Mouse (Mus musculus): ENCODE measurements at regions not wholly inside any gene's neighbourhood (a gene's known extent, or its start where the extent isn't known, plus 50 kb on each side); places are given as distances from the start of the nearest gene placed in this dataset.

DNA sequence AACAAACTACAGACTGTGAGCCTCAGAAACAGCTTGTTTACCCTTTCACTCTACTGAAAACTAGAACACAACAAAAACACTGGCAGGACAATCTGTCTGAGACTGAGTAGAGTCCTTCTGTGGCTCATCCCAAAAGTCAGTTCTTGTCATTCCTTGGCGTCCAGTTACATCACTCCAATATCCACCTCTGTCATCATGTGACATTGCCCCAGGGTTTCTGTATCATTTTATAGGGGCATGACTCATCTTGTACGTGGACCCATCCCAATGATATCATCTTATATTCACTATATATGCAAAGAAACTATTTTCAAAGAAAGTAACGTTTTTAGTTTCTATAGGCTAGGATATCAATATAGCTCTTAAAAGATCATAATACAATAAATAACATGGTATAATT lies 152.3 kb downstream of the Dkk2 start:
- no peak for ATAC-seq (ENCODE audit: low FRiP score, low read depth)
- WGBS = 77% methylated on average over 3 of the region's 3 CpGs
- H3K9ac ChIP-seq = no peak overlapping the region
- H3K27me3 ChIP-seq = no peaks in the 10 kb centered on the region
- H3K4me2 ChIP-seq = no peak overlapping the region
- H3K4me1 ChIP-seq (replicated peaks) = no peaks in the 10 kb centered on the region
- no peaks in the 10 kb centered on the region for H3K36me3 ChIP-seq
- H3K9me3 ChIP-seq = no peaks in the 10 kb centered on the region
- no peak overlapping the region for H3K4me3 ChIP-seq
- H3K27ac ChIP-seq (replicated peaks) = no peak overlapping the region

DNA sequence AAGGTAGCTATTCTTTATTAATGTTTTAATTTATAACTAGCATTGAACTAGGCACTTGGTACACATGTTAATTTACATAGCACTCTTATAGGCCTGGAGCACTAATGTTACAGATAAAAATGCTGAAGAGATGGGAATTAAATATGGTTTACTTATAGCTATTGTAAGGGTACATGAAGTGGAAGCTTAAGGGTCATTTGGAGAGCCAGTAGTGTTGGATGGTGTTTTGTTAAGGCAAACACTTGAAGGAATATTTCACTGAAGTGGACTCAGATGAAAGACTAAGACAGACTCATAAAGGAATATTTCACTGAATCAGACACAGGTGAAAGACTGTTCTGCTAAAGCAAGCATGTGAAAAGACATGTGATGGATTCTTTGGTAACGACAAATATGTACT lies 172.7 kb downstream of the Dkk2 start:
- no peaks in the 10 kb centered on the region for H3K27me3 ChIP-seq
- no peak overlapping the region for H3K4me3 ChIP-seq
- WGBS = 85% methylated on average over 1 of the region's 1 CpGs
- no peaks in the 10 kb centered on the region for H3K9me3 ChIP-seq
- no peaks in the 10 kb centered on the region for H3K36me3 ChIP-seq
- no peaks in the 10 kb centered on the region for H3K4me1 ChIP-seq (replicated peaks)
- H3K4me2 ChIP-seq = no peak overlapping the region
- H3K27ac ChIP-seq (replicated peaks) = no peak overlapping the region
- no peak overlapping the region for H3K9ac ChIP-seq
- ATAC-seq (ENCODE audit: low FRiP score, low read depth) = no peak

DNA sequence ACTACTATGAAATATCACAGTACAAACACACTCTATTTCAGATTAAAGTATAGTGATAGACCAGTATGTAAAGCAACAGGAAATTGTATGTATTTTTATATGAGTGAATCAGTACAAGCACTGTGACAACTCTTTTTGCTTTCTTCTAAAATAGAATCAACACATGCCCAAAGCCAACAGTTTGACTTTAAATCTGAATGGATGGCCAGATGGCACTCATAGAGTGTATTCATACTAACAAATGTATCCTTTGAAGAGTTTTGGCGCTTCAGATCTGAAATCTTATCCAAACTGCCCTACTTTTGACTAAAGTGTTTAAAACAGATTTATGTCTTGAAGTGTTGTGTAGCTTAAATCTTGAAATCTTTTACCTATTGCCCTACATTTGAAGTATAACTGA lies 184.5 kb downstream of the Dkk2 start:
- H3K27me3 ChIP-seq = no peaks in the 10 kb centered on the region
- H3K4me1 ChIP-seq (replicated peaks) = no peaks in the 10 kb centered on the region
- no peaks in the 10 kb centered on the region for H3K36me3 ChIP-seq
- H3K4me3 ChIP-seq = no peak overlapping the region
- H3K9ac ChIP-seq = no peak overlapping the region
- H3K27ac ChIP-seq (replicated peaks) = no peak overlapping the region
- 86% methylated on average over 1 of the region's 1 CpGs for WGBS
- ATAC-seq (ENCODE audit: low FRiP score, low read depth) = no peak
- no peaks in the 10 kb centered on the region for H3K9me3 ChIP-seq
- H3K4me2 ChIP-seq = no peak overlapping the region

DNA sequence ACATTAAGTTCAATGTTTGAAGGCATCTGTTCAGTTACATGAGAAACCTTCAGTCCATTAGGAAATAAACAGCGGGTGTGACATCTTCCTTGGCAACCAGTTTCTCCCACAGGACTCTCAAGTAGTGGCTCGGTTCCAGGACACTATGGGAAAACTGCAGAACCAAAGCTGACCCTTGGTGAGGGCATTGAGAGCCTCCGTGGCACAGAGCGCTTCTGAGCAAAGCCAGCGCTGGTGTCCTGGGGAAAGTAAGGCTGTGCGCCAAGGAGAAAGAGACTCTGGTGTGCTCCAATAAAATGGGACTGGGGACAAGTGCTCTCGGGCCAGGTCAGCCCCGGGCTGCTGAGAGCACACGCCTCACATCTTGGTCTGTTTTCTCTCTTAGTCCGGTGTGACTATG lies 189.7 kb downstream of the Dkk2 start:
- no peak overlapping the region for H3K4me2 ChIP-seq

DNA sequence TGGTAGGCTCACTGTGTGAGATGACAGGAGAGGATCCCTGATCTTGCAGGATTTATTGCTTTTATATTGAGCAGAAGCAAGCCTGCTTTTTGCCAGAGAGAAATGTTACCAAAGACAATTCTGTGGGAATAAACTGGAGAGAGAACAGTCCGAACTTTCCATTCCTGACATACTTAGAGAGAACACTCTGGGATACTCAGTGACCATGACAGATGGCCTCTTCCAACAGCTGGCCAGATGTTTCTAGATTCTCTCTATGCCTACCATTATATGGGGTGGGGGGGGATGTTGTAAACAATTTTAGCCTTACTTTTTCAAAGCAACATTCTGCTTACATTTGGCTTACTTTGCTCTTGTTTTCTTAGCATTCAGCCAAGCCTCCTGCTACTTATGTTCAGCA lies 192.7 kb downstream of the Dkk2 start:
- Histone ChIP-seq H3K36me3 (no peaks in the 10 kb centered on the region), H3K9me3 (no peaks in the 10 kb centered on the region), H3K27me3 (no peaks in the 10 kb centered on the region), H3K27ac (replicated peaks) (no peak overlapping the region), H3K9ac (no peak overlapping the region), H3K4me3 (no peak overlapping the region), H3K4me1 (replicated peaks) (no peaks in the 10 kb centered on the region), H3K4me2 (no peak overlapping the region)
- no peak for ATAC-seq (ENCODE audit: low FRiP score, low read depth)
- WGBS = 76% methylated on average over 1 of the region's 1 CpGs

More for the DNA sequence above, 189.7 kb downstream of the Dkk2 start:
- Histone ChIP-seq H3K4me1 (replicated peaks) (no peaks in the 10 kb centered on the region), H3K27ac (replicated peaks) (no peak overlapping the region), H3K9me3 (no peaks in the 10 kb centered on the region), H3K36me3 (no peaks in the 10 kb centered on the region), H3K27me3 (no peaks in the 10 kb centered on the region), H3K9ac (no peak overlapping the region), H3K4me3 (no peak overlapping the region)
- ATAC-seq (ENCODE audit: low FRiP score, low read depth) = peak; percentile 54; the same call in 1 of the 2 replicates
- WGBS = 68% methylated on average over 10 of the region's 10 CpGs

DNA sequence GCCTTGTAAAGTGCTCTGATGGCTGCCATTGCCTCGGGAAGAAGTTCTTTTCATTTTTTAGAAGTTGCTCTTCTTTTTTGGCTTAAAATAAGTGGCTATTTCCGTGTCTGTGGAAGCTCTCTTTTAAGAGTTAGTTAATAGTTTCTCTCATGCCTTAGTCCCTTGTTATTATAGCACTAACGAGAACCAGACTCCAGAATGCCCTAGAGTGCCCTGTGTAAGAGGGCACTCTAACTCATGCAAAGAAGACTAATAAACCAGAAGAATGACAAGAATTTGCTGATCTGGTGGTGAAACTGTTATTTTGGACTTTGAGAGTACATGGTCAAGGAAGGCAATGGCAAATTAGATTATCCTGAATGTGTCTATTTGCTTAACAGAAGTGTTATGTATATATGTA lies 202.6 kb downstream of the Dkk2 start:
- Histone ChIP-seq H3K27ac (replicated peaks) (no peak overlapping the region), H3K4me2 (no peak overlapping the region), H3K9ac (no peak overlapping the region), H3K9me3 (no peaks in the 10 kb centered on the region), H3K36me3 (no peaks in the 10 kb centered on the region), H3K4me1 (replicated peaks) (no peaks in the 10 kb centered on the region), H3K27me3 (no peaks in the 10 kb centered on the region), H3K4me3 (no peak overlapping the region)
- ATAC-seq (ENCODE audit: low FRiP score, low read depth) = no peak
- 78% methylated on average over 3 of the region's 3 CpGs for WGBS

DNA sequence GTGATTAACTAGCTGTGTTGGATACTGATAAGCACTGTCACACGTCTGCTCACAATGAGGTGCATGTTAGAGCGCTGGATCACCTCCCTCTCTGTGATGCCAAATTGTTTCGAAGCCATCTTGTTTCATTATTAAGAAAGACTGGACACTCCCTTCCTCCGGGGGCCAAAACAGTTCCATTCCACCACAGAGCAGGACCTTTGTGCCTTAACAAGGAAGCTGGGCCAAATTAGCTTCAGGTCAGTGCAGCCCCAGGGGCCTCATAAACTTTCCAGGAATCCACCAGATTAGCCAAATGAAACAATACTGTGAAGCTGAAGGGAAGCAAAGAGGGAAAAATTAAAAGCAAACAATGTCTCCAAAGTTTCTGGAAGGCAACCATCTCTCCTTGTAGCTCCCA lies 241.9 kb downstream of the Dkk2 start:
- no peak overlapping the region for H3K9ac ChIP-seq
- WGBS = 85% methylated on average over 4 of the region's 4 CpGs

DNA sequence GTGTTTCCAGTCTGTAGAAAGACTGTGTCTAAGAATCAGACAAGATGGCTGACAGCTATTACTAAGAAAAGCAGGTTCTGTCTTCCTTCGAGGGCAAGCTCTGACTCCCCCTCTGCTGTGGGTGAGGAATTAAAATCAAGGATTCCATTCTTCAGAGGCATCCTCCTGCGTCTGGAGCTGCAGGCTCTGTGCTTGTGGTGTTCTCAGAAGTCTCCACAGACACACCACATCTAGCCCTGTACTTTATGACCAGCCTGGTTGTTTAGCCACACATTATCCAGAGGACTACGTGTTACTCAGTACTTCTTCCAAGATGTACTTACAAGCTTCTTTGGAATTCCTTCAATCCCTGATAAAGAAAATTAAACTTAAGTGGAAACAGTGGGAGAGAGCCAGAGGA lies 258.5 kb downstream of the Dkk2 start:
- no peak overlapping the region for H3K9ac ChIP-seq
- H3K4me1 ChIP-seq (replicated peaks) = no peaks in the 10 kb centered on the region
- no peak for ATAC-seq (ENCODE audit: low FRiP score, low read depth)
- H3K36me3 ChIP-seq = no peaks in the 10 kb centered on the region
- no peak overlapping the region for H3K27ac ChIP-seq (replicated peaks)
- H3K27me3 ChIP-seq = no peaks in the 10 kb centered on the region
- H3K9me3 ChIP-seq = no peaks in the 10 kb centered on the region
- H3K4me3 ChIP-seq = no peak overlapping the region
- WGBS = 57% methylated on average over 3 of the region's 3 CpGs
- H3K4me2 ChIP-seq = no peak overlapping the region

More for the DNA sequence above, 241.9 kb downstream of the Dkk2 start:
- no peak overlapping the region for H3K4me3 ChIP-seq
- no peak for ATAC-seq (ENCODE audit: low FRiP score, low read depth)
- H3K9me3 ChIP-seq = no peaks in the 10 kb centered on the region
- H3K4me1 ChIP-seq (replicated peaks) = no peaks in the 10 kb centered on the region
- H3K27me3 ChIP-seq = no peaks in the 10 kb centered on the region
- H3K36me3 ChIP-seq = no peaks in the 10 kb centered on the region
- no peak overlapping the region for H3K27ac ChIP-seq (replicated peaks)
- no peak overlapping the region for H3K4me2 ChIP-seq

DNA sequence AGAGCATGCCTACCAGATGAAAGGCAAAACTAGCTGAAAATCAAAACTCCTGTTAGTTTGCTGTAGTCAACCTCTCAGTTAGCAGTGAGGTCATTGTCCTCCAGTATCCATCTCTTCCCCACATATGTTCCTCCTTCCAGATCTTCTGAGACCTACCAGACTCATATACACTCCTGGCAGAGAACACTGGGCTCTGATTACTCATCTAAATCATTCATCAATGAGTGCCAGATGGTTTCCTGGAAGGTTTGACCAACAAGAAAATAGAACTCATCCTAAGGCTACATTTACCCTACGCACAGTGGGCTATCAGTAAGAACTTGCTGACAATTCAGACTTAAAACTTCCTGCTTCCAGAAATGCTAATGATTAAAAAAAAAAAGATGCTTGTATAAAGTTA lies 260.8 kb downstream of the Dkk2 start:
- Histone ChIP-seq H3K9me3 (no peaks in the 10 kb centered on the region), H3K4me1 (replicated peaks) (no peaks in the 10 kb centered on the region), H3K4me2 (no peak overlapping the region), H3K27me3 (no peaks in the 10 kb centered on the region), H3K27ac (replicated peaks) (no peak overlapping the region), H3K4me3 (no peak overlapping the region), H3K36me3 (no peaks in the 10 kb centered on the region), H3K9ac (no peak overlapping the region)
- WGBS = 90% methylated on average over 1 of the region's 1 CpGs
- no peak for ATAC-seq (ENCODE audit: low FRiP score, low read depth)

DNA sequence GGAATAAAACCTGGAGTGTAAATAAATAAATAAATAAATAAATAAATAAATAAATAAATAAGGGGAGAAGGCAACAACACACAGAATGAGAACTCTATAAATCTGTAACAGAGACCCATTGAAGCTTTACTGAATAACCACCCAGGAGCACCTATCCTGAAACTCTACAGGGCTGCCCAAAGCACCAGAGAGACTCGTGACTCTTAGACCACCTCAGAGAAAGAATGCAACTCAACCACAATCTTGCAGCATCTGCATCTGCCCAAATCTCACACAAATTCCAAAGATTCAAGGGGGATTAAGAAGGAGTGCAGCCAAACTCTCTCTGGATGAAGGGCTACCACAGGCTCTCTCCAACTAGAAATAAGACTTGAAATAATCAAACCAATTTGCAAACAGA lies 264.5 kb downstream of the Dkk2 start:
- H3K4me2 ChIP-seq = no peak overlapping the region
- no peak overlapping the region for H3K27ac ChIP-seq (replicated peaks)
- no peak for ATAC-seq (ENCODE audit: low FRiP score, low read depth)
- 100% methylated on average over 1 of the region's 1 CpGs for WGBS
- no peak overlapping the region for H3K4me3 ChIP-seq
- no peaks in the 10 kb centered on the region for H3K27me3 ChIP-seq
- H3K36me3 ChIP-seq = no peaks in the 10 kb centered on the region
- H3K9me3 ChIP-seq = no peaks in the 10 kb centered on the region
- no peaks in the 10 kb centered on the region for H3K4me1 ChIP-seq (replicated peaks)
- H3K9ac ChIP-seq = no peak overlapping the region

DNA sequence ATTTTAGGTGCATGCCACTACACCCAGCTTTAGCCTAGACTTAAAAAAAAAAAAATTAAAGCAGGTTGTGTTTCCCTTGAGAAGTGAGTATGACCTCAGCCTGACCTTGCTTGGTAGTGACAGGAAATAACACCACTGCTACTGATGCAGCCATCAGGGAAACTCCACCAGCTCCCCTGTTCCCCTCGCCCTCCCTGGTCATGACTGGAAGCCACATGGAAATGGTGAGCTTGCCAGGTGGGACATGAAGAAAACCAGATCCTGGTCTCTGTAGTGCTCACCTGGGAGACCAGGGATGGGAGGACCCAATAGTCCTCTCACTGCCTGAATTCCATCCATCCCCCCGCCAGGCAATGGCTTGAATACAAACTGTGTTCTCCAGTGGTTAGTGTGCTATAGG lies 268.1 kb downstream of the Dkk2 start:
- H3K9ac ChIP-seq = no peak overlapping the region
- ATAC-seq (ENCODE audit: low FRiP score, low read depth) = no peak
- H3K9me3 ChIP-seq = no peaks in the 10 kb centered on the region
- no peaks in the 10 kb centered on the region for H3K36me3 ChIP-seq
- WGBS = 88% methylated on average over 2 of the region's 2 CpGs
- H3K4me3 ChIP-seq = no peak overlapping the region
- H3K4me2 ChIP-seq = no peak overlapping the region
- no peaks in the 10 kb centered on the region for H3K27me3 ChIP-seq
- no peak overlapping the region for H3K27ac ChIP-seq (replicated peaks)
- no peaks in the 10 kb centered on the region for H3K4me1 ChIP-seq (replicated peaks)

DNA sequence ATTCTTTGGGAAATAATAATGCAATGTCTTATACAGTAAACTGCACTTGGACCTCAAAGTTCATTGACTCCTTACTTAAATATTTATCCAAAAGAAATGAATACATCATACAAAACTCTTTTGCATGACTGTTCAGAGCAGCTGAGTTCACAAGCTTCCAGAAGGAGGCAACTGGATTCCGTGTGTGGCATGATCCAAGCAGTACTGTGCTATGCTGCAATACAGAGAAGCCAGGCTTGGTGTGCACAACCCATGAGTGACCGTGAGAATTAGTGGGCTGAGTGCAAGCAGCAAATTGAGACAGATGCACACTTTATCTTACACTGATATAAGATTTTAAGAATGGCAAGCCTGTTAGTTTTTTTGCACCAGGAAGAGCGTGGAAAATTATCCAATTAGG lies 270.0 kb upstream of the Gimd1 start:
- Histone ChIP-seq H3K9ac (no peak overlapping the region), H3K36me3 (no peaks in the 10 kb centered on the region), H3K4me3 (no peak overlapping the region), H3K27ac (replicated peaks) (no peak overlapping the region), H3K4me2 (no peak overlapping the region), H3K27me3 (no peaks in the 10 kb centered on the region), H3K4me1 (replicated peaks) (no peaks in the 10 kb centered on the region), H3K9me3 (no peaks in the 10 kb centered on the region)
- WGBS = 81% methylated on average over 3 of the region's 3 CpGs
- no peak for ATAC-seq (ENCODE audit: low FRiP score, low read depth)

DNA sequence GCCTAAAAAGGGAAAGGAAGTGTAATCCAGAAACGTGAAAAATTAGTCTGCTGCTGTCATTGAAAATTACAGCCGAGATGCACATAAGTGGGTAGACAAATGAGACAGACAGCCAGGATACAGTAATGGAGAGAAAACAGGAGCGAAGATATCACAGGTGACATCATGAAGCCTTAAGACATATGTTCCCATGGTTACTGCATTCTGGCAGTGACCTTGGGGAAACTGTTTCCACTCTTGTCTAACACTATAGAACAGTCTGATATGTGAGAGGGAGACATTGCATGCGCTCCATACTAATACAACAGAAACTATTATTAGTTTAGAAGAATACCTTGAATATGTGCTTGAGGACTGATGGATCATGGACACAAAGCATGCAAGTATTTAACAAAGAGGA lies 254.0 kb upstream of the Gimd1 start:
- WGBS = 73% methylated on average over 4 of the region's 4 CpGs
- H3K4me3 ChIP-seq = no peak overlapping the region
- no peaks in the 10 kb centered on the region for H3K27me3 ChIP-seq

More for the DNA sequence above, 254.0 kb upstream of the Gimd1 start:
- Histone ChIP-seq H3K9ac (no peak overlapping the region), H3K36me3 (no peaks in the 10 kb centered on the region), H3K27ac (replicated peaks) (no peak overlapping the region), H3K4me1 (replicated peaks) (no peaks in the 10 kb centered on the region), H3K4me2 (no peak overlapping the region), H3K9me3 (no peaks in the 10 kb centered on the region)
- 0 out of 2 replicates have a peak, but pooled peaks have one; percentile 42 for ATAC-seq (ENCODE audit: low FRiP score, low read depth)

All from hindbrain, embryonic 15.5 days (tissue).